Mouse (Mus musculus): ENCODE results near the gene Ubr3.

Ubr3 gene

GRCm38 (mm10) chr2:69897039-69897617, at the start of gene Ubr3:
Ubr3 (plus strand) TSS chr2:69897246.
- DNase-seq (ENCODE audit: low read depth in 2 of 2, low spot score in 2 of 2) = peak; percentile 95 to 98

DNA sequence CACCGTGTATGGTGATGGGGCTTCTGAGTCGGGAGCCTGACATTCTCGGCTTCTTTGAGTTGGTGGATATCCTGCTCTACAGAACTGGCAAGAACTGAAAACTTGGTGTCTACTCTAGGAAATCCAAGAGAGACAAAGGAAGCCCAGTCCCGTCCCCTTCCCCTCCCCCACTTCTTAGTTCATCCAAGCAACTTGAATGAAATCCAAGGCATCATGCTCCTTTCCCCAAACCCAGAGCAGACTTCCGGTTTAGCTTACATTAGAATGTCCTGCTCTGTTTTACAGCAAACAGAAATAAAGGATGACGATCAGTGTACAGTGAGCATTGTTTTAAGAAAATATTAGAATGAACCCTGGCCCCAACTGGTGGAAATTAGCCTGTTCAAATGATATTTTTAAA, 47.8 kb upstream of the Ubr3 start:
- DNase-seq (ENCODE audit: low read depth in 2 of 2, low spot score in 2 of 2) = no peak

DNA sequence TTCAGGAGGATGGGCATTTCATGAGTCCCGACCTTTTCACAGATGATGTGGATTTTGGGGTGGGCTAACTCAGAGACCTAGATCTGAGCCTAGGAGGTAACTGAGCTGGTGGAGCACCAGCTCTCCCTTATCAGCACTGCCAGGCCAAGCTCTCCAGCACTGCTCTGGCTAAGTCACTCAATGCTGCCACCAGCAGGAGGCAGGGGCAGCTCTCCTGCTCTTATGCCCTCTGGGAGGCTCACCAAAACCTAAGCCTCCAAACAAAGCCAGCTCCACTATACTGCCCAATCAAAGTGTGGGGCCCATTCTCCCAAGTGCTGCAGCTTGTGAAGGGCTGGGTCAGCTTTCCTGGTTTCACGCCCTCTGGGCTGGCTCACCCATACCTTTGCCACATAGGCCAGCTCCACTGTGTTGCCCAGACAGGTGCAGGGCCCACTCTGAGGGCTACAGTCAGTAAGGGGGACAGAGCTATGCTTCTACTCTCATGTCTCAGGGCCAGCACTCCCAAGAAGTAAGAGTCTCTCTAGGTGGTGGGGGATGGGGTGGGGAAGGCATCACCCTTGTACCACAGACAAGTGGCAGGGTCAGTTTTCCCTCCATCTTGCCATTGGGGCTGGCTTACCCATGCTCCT, 45.5 kb upstream of the Ubr3 start:
- no peak for DNase-seq (ENCODE audit: low read depth in 2 of 2, low spot score in 2 of 2)

DNA sequence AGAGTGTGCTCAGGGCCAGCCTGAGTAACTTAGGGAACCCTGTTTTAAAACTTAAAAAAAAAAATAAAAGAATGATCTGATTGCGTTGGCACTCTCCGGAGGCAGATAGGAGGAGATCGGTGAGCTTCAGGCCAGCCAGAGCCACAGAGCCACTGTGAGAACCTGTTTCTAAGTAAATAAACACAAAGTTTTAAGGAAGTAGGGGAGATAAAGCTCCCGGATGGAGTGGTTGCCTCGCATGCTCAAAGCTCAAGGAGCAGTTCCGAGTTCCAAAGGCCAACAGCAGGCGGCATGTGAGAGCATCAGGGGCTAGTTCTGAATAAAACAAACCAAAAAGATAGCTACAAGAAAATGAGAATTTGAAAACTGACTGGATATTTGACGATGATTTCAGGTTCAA, 40.7 kb upstream of the Ubr3 start:
- no peak for DNase-seq (ENCODE audit: low read depth in 2 of 2, low spot score in 2 of 2)

DNA sequence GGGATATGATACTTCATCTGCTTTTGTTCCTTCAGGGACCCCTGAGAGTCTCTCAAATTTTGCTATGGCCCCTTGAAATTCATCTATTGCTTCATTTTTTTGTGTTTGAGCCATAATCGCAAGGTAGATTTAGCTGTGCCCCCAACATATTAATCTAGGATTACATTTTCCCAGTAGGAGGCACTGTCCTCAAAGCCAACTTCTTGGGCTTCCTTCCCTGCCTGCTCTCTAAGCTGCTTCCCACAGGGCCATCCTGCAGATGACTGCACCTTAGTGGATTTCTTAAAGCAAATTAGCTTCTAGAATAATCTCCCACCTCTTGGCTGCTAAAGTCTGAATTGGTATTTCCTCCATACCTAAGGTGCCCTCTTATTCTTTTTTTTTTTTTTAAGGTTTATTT, 39.2 kb upstream of the Ubr3 start:
- no peak for DNase-seq (ENCODE audit: low read depth in 2 of 2, low spot score in 2 of 2)

GRCm38 (mm10) chr2:69860972-69861452, 36.0 kb upstream of the Ubr3 start:
- DNase-seq (ENCODE audit: low read depth in 2 of 2, low spot score in 2 of 2) = peak; percentile 22 to 41

GRCm38 (mm10) chr2:69861485-69862091, 35.5 kb upstream of the Ubr3 start, which contains the start of gene Ssb:
Ssb (plus strand) TSS chr2:69861562.
- peak; percentile 87 to 89 for DNase-seq (ENCODE audit: low read depth in 2 of 2, low spot score in 2 of 2)

- no peak for DNase-seq (ENCODE audit: low read depth in 2 of 2, low spot score in 2 of 2)
Measured at GRCm38 (mm10) chr2:69862117-69862657, 34.9 kb upstream of the Ubr3 start.

GRCm38 (mm10) chr2:69883990-69884391, 13.1 kb upstream of the Ubr3 start:
- peak in 1 of 2 experiments; percentile 7 for DNase-seq (ENCODE audit: low read depth in 2 of 2, low spot score in 2 of 2)

GRCm38 (mm10) chr2:69884581-69884980, 12.5 kb upstream of the Ubr3 start:
- DNase-seq (ENCODE audit: low read depth in 2 of 2, low spot score in 2 of 2) = no peak

- DNase-seq (ENCODE audit: low read depth in 2 of 2, low spot score in 2 of 2) = peak in 1 of 2 experiments; percentile 3
Measured at GRCm38 (mm10) chr2:69885050-69885449, 12.0 kb upstream of the Ubr3 start.

DNA sequence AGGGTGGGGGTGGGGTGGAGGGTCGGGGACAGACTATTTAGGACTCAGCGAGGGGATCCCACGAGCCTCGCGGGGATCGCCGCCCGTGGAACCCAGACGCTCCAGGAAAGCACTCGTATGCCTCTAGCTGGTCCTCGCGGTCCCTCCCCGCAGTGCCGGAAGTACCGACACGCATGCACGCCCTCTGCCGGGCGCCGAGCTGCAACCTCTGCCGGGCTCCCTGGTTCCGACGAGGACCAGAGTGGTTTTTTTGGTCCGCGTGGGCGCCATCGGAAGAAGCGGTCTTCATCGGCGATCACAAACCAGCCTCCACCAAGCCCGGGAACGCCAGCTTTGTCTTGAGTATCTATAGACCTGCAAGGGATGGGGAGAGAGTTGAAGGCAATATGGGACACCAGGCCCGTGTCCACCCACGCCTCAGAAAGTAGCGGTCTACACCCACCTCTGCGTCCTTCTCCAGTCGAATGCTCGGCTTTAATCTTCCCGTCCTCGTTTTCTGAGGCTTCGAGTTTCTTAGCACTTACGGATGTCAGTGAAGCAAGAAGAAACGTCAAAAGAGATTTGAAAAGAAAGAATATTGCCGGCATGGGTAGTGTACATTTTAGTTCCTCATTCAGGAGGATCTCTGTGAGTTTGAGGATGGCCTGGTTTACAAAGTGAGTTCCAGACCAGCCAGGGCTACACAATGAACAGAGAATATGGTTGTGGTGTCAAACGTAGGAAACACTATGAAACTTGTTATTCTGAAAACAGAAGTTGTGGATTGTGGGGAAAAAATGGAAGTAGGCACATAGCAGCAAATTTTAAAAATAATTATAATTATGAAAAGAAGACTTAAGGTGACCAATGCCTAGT, 11.4 kb upstream of the Ubr3 start, which contains the start of gene Mettl5:
Gene Mettl5 (minus strand): TSS at position 165 of the 855 bp plus-strand sequence.
- peak; percentile 85 to 90 for DNase-seq (ENCODE audit: low read depth in 2 of 2, low spot score in 2 of 2)

DNA sequence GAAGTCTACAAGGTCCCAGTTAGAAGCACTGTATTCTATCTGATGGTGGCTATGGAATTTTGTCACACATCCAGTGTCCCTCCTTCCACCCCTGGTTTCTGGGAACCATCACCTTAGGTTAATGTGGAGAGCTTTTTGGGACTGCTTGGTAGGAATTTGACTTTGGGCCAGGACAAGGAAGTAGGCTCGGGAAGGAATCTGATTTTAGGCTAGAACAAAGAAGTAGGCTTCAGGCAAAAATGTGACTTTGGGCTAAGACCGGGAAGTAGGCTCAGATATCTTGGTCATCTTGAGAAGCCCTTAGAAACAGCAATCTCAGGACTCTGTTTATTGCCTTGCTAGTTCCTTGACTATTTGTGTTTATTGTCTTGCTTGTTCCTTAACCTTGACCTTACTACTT, 8.1 kb upstream of the Ubr3 start:
- no peak for DNase-seq (ENCODE audit: low read depth in 2 of 2, low spot score in 2 of 2)

- no peak for DNase-seq (ENCODE audit: low read depth in 2 of 2, low spot score in 2 of 2)
Measured at GRCm38 (mm10) chr2:69890843-69891242, 6.2 kb upstream of the Ubr3 start.

GRCm38 (mm10) chr2:69893145-69893544, 3.9 kb upstream of the Ubr3 start:
- no peak for DNase-seq (ENCODE audit: low read depth in 2 of 2, low spot score in 2 of 2)

DNA sequence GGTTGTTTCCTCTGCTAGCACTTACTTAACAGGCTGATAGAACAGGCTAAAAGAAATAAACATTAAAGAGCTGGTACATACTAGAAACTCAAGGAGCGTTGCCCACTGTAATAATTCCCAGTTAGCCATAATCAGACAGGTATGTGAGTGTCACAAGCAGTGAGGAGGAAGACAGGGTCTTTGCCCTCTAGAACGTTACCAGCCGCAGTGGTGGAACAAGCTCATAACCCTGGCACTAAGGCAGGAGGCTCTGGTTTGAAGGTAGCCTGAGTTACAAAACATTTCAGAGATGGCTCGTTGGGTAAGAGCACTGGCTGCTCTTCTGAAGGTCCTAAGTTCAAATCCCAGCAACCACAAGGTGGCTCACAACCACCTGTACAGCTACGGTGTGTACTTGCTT, 3.2 kb upstream of the Ubr3 start:
- no peak for DNase-seq (ENCODE audit: low read depth in 2 of 2, low spot score in 2 of 2)

- DNase-seq (ENCODE audit: low read depth in 2 of 2, low spot score in 2 of 2) = peak; percentile 8 to 23
Measured at GRCm38 (mm10) chr2:69895502-69896223, 1.4 kb upstream of the Ubr3 start.

DNA sequence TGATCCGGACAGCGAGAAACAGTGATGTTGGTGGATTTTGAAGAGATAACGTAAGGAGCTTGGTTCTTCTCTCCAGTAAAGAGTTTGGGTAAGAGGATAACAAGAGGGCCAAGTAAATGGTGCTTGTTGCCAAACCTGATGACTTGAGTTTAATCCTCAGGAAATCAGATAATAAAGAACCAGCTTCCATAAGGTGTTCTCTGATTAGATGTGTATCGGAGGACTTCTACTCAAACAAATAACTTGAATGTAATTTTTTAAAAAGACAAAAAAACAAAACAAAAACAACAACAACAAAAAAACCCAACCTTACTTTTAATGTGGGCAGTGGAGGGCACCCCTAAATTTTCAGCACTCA, 843 bp upstream of the Ubr3 start:
- DNase-seq (ENCODE audit: low read depth in 2 of 2, low spot score in 2 of 2) = no peak

DNA sequence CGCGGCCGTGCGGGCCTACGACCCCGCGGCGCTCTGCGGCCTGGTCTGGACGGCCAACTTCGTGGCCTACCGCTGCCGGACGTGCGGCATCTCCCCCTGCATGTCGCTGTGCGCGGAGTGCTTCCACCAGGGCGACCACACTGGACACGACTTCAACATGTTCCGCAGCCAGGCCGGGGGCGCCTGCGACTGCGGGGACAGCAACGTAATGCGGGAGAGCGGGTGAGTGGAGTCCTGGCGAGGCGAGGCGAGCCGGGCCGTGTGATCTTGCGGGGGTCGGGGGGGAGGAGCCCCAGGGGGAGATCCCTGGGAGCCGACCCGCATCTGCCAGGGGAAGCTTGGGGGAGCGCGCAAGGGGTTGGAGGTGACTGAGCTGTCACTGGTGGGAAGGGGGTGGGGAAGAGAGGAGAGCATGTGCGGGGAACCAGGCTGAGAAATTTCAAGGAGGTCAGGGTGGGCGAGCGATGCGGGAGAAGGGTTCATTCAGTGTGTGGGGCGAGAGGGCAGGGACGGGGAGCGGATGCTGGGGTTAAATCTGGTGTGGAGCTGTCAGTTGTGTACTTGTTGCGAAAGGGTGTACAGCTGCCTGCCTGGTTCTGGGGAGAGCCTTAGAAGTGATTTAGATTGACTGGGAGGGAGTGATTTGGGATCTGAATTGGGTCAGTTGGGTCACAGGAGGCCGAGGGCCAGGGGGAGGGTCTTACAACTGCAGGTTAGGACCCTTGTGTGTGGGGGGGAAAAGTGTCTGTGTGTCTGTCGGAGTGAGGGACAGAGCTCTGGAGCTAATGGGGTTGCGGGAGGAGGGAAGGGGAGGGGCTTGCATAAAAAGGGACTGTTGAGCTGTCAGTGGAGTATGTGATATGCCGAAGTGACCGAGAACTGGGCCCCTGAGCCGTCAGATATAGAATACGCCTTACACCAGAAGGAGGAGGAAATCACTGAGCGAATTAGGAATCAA, 851 bp downstream of the Ubr3 start:
- peak; percentile 13 to 36 for DNase-seq (ENCODE audit: low read depth in 2 of 2, low spot score in 2 of 2)

All from CD8-positive naive resting alpha-beta T cell, adult 2 months (primary cell).